Mouse (Mus musculus) brain, embryonic 14.5 days (tissue): Measurements from ENCODE around the gene Myh14. TPM values are rescaled to one million over a fixed set of nuclear protein-coding genes. Genes with fewer than 3 reads are reported as not detected.

ENCODE experiments used
- DNase-seq: peaks from one replicate; pipeline ENCODE4 v3.0.0-alpha.2; 2011; ENCODE audit warnings: low read depth
- CTCF ChIP-seq: fragments of 200-500 bp; IDR thresholded peaks from 2 replicates; pipeline ENCODE4 v1.5.1; 2012; ENCODE audit warnings: inconsistent platforms, mild to moderate bottlenecking, moderate library complexity, borderline replicate concordance; ENCODE audit not compliant: insufficient read depth, insufficient read length; ENCODE audit errors: extremely low read depth
- POLR2A ChIP-seq: fragments of 200-500 bp; IDR thresholded peaks from 2 replicates; pipeline ENCODE4 v1.6.1; 2012; ENCODE audit warnings: mild to moderate bottlenecking, inconsistent platforms, borderline replicate concordance; ENCODE audit not compliant: poor library complexity, insufficient read depth, insufficient read length, severe bottlenecking; ENCODE audit errors: extremely low read depth
- polyA plus RNA-seq: library from polyadenylated mRNA; depleted of rRNA; stranded (reverse); fragments of >200 nt; gene quantifications from 2 replicates; pipeline ENCODE4 v1.2.3, GENCODE M21; 2012

The Myh14 gene
- polyA plus RNA-seq, 1 experiment, result 1.8 TPM

DNA sequence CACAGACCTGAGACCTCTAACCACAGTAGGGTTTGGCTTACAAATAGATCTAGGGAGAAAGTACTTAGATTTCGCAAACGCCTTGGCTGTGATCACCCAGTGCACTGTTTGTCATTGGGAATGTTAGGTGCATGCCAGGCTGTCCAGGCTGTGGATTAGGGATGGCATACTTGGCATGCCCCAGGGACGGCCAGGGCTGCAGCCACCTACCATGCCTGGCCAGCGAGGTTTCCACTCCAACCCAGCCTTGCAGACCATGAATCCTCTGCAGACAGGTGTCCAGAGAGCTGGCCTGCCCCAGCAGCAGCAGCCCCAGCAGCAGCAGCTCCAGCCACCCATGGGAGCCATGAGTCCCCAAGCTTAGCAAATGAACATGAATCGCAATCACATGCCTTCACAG is 25.4 kb downstream of the Myh14 start:
- TF ChIP-seq CTCF, result no peak
- no peak for TF ChIP-seq POLR2A
- DNase-seq, result no peak

DNA sequence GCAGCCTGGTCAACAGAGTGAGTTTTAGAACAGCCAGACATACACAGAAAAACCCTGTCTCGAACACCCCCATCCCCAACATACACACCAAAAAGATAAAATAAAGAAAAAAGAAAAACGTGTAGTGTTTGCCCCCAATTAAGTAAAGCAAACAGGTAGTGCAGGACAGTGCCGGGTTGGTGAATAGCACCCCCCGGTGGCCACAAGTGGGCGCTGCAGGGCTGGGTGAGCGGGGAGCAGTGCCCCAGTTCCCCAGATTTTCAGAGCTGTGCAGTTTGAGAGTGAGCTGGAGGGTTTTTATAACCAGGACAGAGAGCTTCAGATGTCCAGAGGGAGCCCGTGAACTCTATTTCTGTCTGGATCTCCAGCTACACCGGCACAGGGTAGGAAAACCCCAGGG is 28.8 kb downstream of the Myh14 start:
- TF ChIP-seq POLR2A (no peak), CTCF (peak; percentile 53)
- no peak for DNase-seq

DNA sequence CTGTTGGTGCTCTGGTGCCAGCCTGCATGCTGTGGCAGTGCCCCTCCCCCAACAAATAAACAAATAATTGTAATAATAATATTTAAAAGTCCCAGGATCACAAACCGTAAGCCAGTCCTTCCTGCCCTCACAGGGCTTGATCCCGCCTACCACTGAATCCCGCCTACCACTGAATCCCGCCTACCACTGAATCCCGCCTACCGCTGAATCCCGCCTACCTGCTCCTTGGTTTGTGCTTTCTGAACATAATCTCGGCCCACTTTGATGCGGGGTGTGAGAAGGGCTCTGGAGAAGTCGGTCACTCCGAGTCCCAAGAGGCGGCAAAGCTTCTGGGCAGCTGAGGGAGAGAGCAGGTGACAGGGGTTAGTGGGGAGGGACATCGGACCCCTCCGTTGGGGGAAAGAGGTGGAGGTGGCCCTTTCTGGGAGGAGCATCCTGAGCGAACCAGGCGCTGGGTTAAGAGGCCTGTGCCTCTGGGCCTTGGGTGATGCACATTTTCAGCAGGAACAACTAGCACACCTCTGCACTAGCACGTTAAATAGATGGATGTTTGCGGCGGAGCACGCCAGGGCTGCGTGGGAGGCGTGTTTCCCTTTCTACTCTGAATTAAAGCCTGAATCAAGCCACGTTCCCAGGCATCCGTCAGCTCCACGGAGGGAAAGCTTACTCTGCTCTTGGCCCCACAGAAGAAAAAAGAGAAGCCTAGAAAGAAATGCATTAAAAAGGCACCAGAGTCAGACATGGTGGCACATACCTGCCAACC is 29.6 kb downstream of the Myh14 start:
- DNase-seq, result no peak
- no peak for TF ChIP-seq CTCF

- no peak for TF ChIP-seq POLR2A
- no peak for TF ChIP-seq CTCF
- no peak for DNase-seq
Observed at GRCm38 (mm10) chr7:44638663-44639062, 32.0 kb downstream of the Myh14 start.

- TF ChIP-seq CTCF (no peak), POLR2A (no peak)
- no peak for DNase-seq
Observed at GRCm38 (mm10) chr7:44636684-44637083, 34.0 kb downstream of the Myh14 start.

GRCm38 (mm10) chr7:44633407-44633806 is 37.2 kb downstream of the Myh14 start:
- no peak for DNase-seq
- no peak for TF ChIP-seq POLR2A
- peak; percentile 44; the same call in 1 of the 2 replicates for TF ChIP-seq CTCF

GRCm38 (mm10) chr7:44632676-44633075 is 38.0 kb downstream of the Myh14 start:
- TF ChIP-seq POLR2A, result no peak
- TF ChIP-seq CTCF, result no peak
- no peak for DNase-seq

GRCm38 (mm10) chr7:44630437-44630836 is 40.2 kb downstream of the Myh14 start:
- TF ChIP-seq POLR2A (no peak), CTCF (no peak)
- no peak for DNase-seq

DNA sequence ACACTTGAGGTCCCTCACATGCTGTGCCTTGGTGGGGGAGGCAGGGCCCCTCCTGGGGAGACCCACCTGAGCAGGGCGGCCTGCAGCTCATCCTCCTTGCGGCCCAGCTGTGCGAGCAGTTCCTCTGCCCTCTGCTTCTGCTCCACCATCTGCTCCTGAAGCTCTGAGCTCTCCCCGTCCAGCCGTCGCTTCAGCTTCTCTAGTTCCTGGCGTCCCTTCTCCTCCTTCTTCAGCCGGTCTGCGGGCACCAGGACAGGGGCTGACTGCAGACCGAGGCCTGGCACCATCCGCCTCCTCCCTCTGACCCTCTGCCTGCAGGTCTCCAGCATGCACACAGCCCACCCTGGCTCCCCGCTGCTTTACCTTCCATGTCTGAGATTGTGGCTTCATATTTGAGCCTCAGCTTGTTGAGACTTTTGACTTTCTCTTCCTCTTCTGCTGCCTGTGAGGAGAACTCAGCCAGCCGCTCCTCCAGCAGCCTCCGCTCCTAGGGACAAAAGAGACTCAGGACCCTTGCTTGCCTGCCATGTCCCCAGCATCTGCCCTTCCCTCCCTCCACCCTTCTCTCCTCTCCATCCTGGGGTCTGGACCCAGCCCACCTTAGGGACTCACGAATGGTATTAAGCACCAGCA is 42.1 kb downstream of the Myh14 start:
- no peak for DNase-seq
- TF ChIP-seq POLR2A (no peak), CTCF (no peak)

GRCm38 (mm10) chr7:44626966-44627365 is 43.7 kb downstream of the Myh14 start:
- TF ChIP-seq CTCF (no peak), POLR2A (no peak)
- DNase-seq, result no peak

GRCm38 (mm10) chr7:44626068-44626385 is 44.6 kb downstream of the Myh14 start:
- no peak for DNase-seq
- TF ChIP-seq CTCF, result no peak
- TF ChIP-seq POLR2A, result no peak
